Mouse (Mus musculus) left cerebral cortex, adult 9 months (tissue): ENCODE measurements at regions not wholly inside any gene's neighbourhood (a gene's known extent, or its start where the extent isn't known, plus 50 kb on each side); places are given as distances from the start of the nearest gene placed in this dataset.

Source experiments
- DNase-seq, 2 experiments: peaks; one replicate each; pipeline ENCODE4 v3.0.0; 2022; ENCODE audit warnings: low spot score in 2 of 2

DNA sequence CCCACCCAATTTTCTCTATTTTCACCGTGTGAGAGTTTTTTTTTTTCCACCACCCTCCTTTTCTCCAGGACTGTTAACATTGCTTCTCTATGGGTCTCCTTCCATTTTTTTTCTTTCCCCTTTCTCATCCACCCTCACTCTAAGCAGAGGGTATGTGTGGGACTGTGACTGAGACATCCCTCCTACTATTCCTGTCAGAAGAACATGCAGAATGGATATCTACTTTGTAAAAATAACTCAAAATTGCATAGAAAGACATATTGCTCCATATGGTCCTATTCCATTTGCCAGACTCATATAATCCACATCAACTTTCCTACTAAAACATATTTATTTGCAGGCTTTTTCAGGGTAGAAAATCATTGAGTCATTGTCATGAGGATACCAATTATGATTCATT is 135.3 kb upstream of the Pabpc4l start:
- DNase-seq: peak; percentile 6 to 36

DNA sequence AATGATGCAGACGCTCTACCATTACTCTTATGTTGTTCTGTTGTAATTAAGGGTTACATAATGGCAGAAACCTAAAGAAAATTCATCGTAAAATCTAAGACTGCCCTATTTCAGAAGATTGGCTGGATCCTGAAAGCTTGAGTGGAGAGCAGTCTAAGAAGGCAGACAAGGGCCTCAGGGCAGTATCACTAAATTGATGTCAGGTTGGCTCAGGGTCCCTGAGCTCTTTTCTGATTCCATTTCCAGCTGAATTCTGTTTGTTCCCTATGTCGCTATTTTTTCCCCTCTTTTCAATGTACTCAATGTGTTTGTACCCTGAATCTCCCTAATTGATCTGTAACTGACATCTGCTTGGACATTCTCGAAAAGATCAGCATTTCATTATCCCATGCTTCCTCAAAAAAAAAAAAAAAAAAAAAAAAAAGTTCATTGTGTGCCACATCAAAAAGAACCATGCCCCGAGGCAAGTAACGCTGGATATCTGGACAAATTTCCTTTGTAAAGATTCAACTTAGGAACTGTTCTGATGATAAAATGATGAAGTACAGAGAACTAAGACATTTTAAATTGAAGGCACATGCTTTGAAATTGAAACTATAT is 118.7 kb upstream of the Pabpc4l start:
- DNase-seq: no peak

GRCm38 (mm10) chr3:46553590-46553989 is 105.6 kb upstream of the Pabpc4l start:
- peak in 1 of 2 experiments; percentile 6 for DNase-seq

DNA sequence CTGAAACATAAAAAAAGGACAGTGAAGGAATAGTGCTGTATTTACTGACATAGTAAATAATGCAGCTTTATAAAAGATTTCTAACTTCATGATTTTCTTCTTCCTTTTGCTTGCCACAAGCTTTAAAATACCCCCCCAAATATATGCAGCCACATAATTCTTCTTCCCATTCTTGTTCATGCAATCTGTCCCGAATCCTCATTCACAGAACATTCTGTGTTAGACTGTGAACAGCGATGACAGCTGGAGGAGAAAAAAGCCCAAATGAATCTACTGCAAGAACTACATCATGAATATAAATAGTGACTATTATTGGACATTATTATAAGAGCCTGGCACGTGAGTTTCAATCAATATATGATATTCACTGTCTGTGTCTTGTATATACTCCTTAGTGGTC is 90.6 kb upstream of the Pabpc4l start:
- no peak for DNase-seq

- no peak for DNase-seq
Measured at GRCm38 (mm10) chr3:46511157-46511556, 63.1 kb upstream of the Pabpc4l start.

DNA sequence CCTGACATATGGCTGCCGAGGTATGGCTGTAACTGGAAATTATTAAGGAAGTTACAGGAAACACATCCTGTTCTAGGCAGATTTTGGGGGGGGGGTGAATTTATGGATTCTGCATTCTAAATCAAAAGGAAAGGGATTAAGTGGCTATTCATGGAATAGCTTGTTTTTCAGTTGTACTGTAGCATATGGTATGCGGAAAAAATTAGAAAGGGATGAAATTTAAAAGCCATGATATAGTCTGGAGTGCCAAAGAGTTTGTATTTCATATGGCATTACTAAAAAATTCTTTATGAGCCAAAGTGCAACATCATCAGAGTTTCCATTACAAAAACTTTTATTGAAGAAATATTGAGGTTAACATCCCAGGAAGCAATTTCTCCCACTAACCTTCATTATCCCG is 55.7 kb upstream of the Pabpc4l start:
- no peak for DNase-seq
